Mouse (Mus musculus) ES-E14 (cell line): ENCODE data around the gene Lmod1.

Source experiments
- CHD2 ChIP-seq: IDR thresholded peaks from 2 replicates; pipeline ENCODE4 v1.6.1; 2014; ENCODE audit warnings: mild to moderate bottlenecking, low read depth, low read length, inconsistent platforms
- HCFC1 ChIP-seq: IDR thresholded peaks from 2 replicates; pipeline ENCODE4 v1.6.1; 2012; ENCODE audit warnings: low read length, inconsistent platforms, borderline replicate concordance; ENCODE audit not compliant: insufficient read depth
- MAFK ChIP-seq: IDR thresholded peaks from 2 replicates; pipeline ENCODE4 v1.6.1; 2014; ENCODE audit warnings: mild to moderate bottlenecking, low read depth, low read length, inconsistent platforms; ENCODE audit not compliant: insufficient read depth
- ZC3H11A ChIP-seq: IDR thresholded peaks from 2 replicates; pipeline ENCODE4 v1.6.1; 2012; ENCODE audit warnings: low read depth, mild to moderate bottlenecking, inconsistent platforms, low read length, borderline replicate concordance
- ZNF384 ChIP-seq: IDR thresholded peaks from 2 replicates; pipeline ENCODE4 v1.6.1; 2012; ENCODE audit warnings: low read depth, low read length, inconsistent platforms

GRCm38 (mm10) chr1:135341947-135342346 is 17.3 kb downstream of the Lmod1 start:
- no peak for TF ChIP-seq CHD2
- TF ChIP-seq ZC3H11A = no peak
- no peak for TF ChIP-seq HCFC1
- TF ChIP-seq MAFK = no peak
- no peak for TF ChIP-seq ZNF384
